Mouse (Mus musculus) neural tube, embryonic 13.5 days (tissue): Measurements from ENCODE around the gene Gale. TPM values are rescaled to one million over a fixed set of nuclear protein-coding genes. Genes with fewer than 3 reads are reported as not detected.
A peak's percentile ranks its signal among the peaks of the same experiment; 100 is the strongest.

ENCODE experiments used
- ATAC-seq: fragments of 200-750 bp; cut with Nextera tagmentation; 2 replicates; pipeline ENCODE4 v1.8.0; 2017; ENCODE audit warnings: low read depth, mild to moderate bottlenecking, moderate TSS enrichment, moderate library complexity
- H3K27ac ChIP-seq: fragments of 300-500 bp; sonication (generic); replicated peaks from 2 replicates; pipeline ENCODE4 v1.5.1; 2015; ENCODE audit warnings: moderate library complexity, mild to moderate bottlenecking, inconsistent platforms
- H3K27me3 ChIP-seq: fragments of 300-500 bp; sonication (generic); 2 replicates; pipeline ENCODE4 v1.6.1; 2015; ENCODE audit warnings: mild to moderate bottlenecking, inconsistent platforms
- H3K36me3 ChIP-seq: fragments of 300-500 bp; sonication (generic); 2 replicates; pipeline ENCODE4 v1.6.1; 2015; ENCODE audit warnings: mild to moderate bottlenecking, inconsistent platforms
- H3K4me1 ChIP-seq: fragments of 300-500 bp; sonication (generic); replicated peaks from 2 replicates; pipeline ENCODE4 v1.6.1; 2015; ENCODE audit warnings: inconsistent platforms
- H3K4me2 ChIP-seq: fragments of 300-500 bp; sonication (generic); 2 replicates; pipeline ENCODE4 v1.6.1; 2015; ENCODE audit warnings: inconsistent platforms, mild to moderate bottlenecking, moderate library complexity
- H3K4me3 ChIP-seq: fragments of 300-500 bp; sonication (generic); 2 replicates; pipeline ENCODE4 v1.5.1; 2015; ENCODE audit warnings: mild to moderate bottlenecking, inconsistent platforms
- H3K9ac ChIP-seq: fragments of 300-500 bp; sonication (generic); 2 replicates; pipeline ENCODE4 v1.6.1; 2015; ENCODE audit warnings: moderate library complexity, mild to moderate bottlenecking, inconsistent platforms
- H3K9me3 ChIP-seq: fragments of 300-500 bp; sonication (generic); 2 replicates; pipeline ENCODE4 v1.6.1; 2016; ENCODE audit warnings: inconsistent platforms
- WGBS: fragments of 180-500 bp; shearing (Covaris S2); methylation state at CpG from one replicate; pipeline ENCODE4 v1.1.7; 2015; 5-methylcytosine and 5-hydroxymethylcytosine counted together
- polyA plus RNA-seq: library from polyadenylated mRNA; unstranded; fragments of >200 nt; fragmentation: Nextera tagmentation; extraction: Ambion mirVana; gene quantifications from 2 replicates; pipeline ENCODE4 v1.2.1, GENCODE M21; 2015

The Gale gene
- polyA plus RNA-seq, 1 experiment from 2014 or later = 42.5 TPM

GRCm38 (mm10) chr4:135962946-135963345, 581 bp upstream of the Gale start:
- Histone ChIP-seq H3K27ac (peak overlapping the region; percentile 92), H3K4me3 (peak overlapping the region; percentile 65), H3K27me3 (no peaks in the 10 kb centered on the region), H3K9ac (peak overlapping the region; percentile 82), H3K9me3 (no peaks in the 10 kb centered on the region), H3K4me2 (peak overlapping the region; percentile 91), H3K4me1 (peaks cover 22% of the 10 kb centered on the region), H3K36me3 (peaks cover 69% of the 10 kb centered on the region)
- 6% methylated on average over 15 of the region's 15 CpGs for WGBS
- no peak; the same call in 1 of the 2 replicates for ATAC-seq

- H3K4me2 ChIP-seq = peak overlapping the region; percentile 91
- H3K4me1 ChIP-seq = peaks cover 22% of the 10 kb centered on the region
- H3K4me3 ChIP-seq = peak overlapping the region; percentile 65
- no peak overlapping the region; the same call in 1 of the 2 replicates for H3K27ac ChIP-seq
- no peak for ATAC-seq
- WGBS = 7% methylated on average over 12 of the region's 12 CpGs
- no peaks in the 10 kb centered on the region for H3K9me3 ChIP-seq
- peaks cover 71% of the 10 kb centered on the region for H3K36me3 ChIP-seq
- H3K27me3 ChIP-seq = no peaks in the 10 kb centered on the region
- H3K9ac ChIP-seq = peak overlapping the region; percentile 83
These were observed 899 bp downstream of the Gale start for GRCm38 (mm10) chr4:135964426-135964825.

GRCm38 (mm10) chr4:135965113-135965512, 1.6 kb downstream of the Gale start:
- peaks cover 71% of the 10 kb centered on the region for H3K36me3 ChIP-seq
- H3K27me3 ChIP-seq = no peaks in the 10 kb centered on the region
- H3K9ac ChIP-seq = no peak overlapping the region
- H3K9me3 ChIP-seq = no peaks in the 10 kb centered on the region
- WGBS = 84% methylated on average over 9 of the region's 9 CpGs
- ATAC-seq = no peak
- no peak overlapping the region for H3K4me3 ChIP-seq
- peaks cover 28% of the 10 kb centered on the region for H3K4me1 ChIP-seq
- no peak overlapping the region for H3K27ac ChIP-seq
- H3K4me2 ChIP-seq = peak overlapping the region; percentile 91; the same call in 1 of the 2 replicates

DNA sequence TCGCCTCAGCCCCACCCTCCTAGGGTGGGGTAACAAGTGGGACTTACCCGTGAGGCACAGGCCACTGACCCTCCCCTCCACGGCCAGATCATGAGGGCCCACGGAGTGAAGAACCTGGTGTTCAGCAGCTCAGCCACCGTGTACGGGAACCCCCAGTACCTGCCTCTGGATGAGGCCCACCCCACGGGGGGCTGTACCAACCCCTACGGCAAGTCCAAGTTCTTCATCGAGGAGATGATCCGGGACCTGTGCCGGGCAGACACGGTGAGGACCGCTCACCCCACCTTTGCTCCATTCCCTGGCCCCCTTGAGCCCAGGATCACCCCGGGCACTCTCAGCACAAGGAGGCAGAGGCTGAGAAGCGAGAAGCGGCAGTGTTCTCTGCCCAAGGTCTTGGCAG, 2.8 kb downstream of the Gale start:
- Histone ChIP-seq H3K27me3 (no peaks in the 10 kb centered on the region), H3K4me3 (no peak overlapping the region), H3K4me1 (peaks cover 39% of the 10 kb centered on the region), H3K9me3 (no peaks in the 10 kb centered on the region), H3K4me2 (no peak overlapping the region), H3K27ac (no peak overlapping the region), H3K9ac (no peak overlapping the region), H3K36me3 (peaks cover 66% of the 10 kb centered on the region)
- 91% methylated on average over 16 of the region's 16 CpGs for WGBS
- ATAC-seq = no peak

GRCm38 (mm10) chr4:135967086-135967760, 3.7 kb downstream of the Gale start:
- ATAC-seq = no peak
- 91% methylated on average over 18 of the region's 18 CpGs for WGBS
- Histone ChIP-seq H3K9ac (no peak overlapping the region), H3K9me3 (no peaks in the 10 kb centered on the region), H3K4me1 (peaks cover 46% of the 10 kb centered on the region), H3K27ac (no peak overlapping the region), H3K4me2 (no peak overlapping the region), H3K4me3 (no peak overlapping the region), H3K27me3 (no peaks in the 10 kb centered on the region), H3K36me3 (peaks cover 57% of the 10 kb centered on the region)

DNA sequence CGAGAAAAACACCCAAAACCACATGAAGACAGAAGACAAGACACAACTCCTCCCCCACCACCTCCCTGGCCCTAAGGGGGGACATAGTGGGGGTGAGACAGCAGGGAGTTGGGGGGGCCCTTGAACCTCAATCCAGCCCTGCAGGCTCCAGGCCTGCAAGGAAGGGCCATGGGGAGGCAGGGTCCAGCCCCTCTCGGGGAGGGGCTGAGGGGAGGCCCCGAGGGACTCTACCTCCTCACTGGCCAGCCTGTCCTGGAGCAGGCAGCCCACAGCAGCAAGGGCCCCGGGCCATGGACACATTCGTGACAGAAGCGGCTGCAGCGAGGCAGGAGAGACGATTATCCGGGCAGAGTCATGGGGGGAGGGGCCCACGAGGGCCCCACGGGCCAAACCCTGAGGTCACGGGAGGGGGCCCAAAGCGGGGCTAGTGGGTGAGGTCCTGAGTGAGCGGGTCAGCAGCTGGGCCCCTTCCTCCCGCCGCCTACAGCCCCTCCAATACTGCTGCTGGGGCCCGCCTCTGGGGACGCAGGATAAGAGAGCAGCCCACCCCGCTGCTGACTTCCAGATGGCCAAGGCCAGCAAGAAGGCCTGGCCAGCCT, 4.8 kb downstream of the Gale start:
- no peak overlapping the region for H3K27ac ChIP-seq
- no peaks in the 10 kb centered on the region for H3K27me3 ChIP-seq
- ATAC-seq = no peak
- H3K4me2 ChIP-seq = no peak overlapping the region
- 77% methylated on average over 19 of the region's 19 CpGs for WGBS
- peaks cover 57% of the 10 kb centered on the region for H3K36me3 ChIP-seq
- H3K9ac ChIP-seq = no peak overlapping the region
- H3K4me3 ChIP-seq = no peak overlapping the region
- H3K9me3 ChIP-seq = no peaks in the 10 kb centered on the region
- H3K4me1 ChIP-seq = peaks cover 46% of the 10 kb centered on the region

GRCm38 (mm10) chr4:135969070-135969750, 5.7 kb downstream of the Gale start:
- no peak overlapping the region for H3K4me3 ChIP-seq
- peaks cover 59% of the 10 kb centered on the region for H3K36me3 ChIP-seq
- no peaks in the 10 kb centered on the region for H3K9me3 ChIP-seq
- no peak overlapping the region for H3K27ac ChIP-seq
- WGBS = 90% methylated on average over 13 of the region's 13 CpGs
- H3K9ac ChIP-seq = no peak overlapping the region
- peaks cover 43% of the 10 kb centered on the region for H3K4me1 ChIP-seq
- ATAC-seq = no peak
- no peaks in the 10 kb centered on the region for H3K27me3 ChIP-seq
- H3K4me2 ChIP-seq = no peak overlapping the region

DNA sequence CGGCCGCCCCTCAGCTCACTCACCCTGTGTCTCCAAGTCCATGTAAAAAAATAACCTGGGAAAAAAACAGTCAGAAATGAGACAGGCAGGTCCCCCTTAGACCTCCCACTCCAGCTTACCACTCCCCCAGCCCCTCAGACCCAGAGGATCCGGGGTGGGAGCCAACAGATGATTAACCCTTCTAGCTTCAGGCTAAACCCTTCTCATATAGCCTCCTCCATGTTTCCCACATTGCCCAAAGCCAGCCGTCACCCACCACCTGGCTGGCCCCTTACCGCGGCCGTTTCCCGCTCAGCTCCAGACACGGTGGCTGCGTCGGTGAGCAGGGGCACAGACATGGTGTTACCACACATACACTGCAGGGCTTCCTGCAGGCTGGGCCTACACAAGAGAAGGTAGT, 7.1 kb downstream of the Gale start:
- Histone ChIP-seq H3K27me3 (no peaks in the 10 kb centered on the region), H3K4me1 (peaks cover 32% of the 10 kb centered on the region), H3K9me3 (no peaks in the 10 kb centered on the region), H3K36me3 (peaks cover 68% of the 10 kb centered on the region), H3K9ac (no peak overlapping the region), H3K4me2 (peak overlapping the region; percentile 99), H3K4me3 (peak overlapping the region; percentile 100; the same call in 1 of the 2 replicates), H3K27ac (no peak overlapping the region)
- no peak for ATAC-seq
- 91% methylated on average over 11 of the region's 11 CpGs for WGBS

DNA sequence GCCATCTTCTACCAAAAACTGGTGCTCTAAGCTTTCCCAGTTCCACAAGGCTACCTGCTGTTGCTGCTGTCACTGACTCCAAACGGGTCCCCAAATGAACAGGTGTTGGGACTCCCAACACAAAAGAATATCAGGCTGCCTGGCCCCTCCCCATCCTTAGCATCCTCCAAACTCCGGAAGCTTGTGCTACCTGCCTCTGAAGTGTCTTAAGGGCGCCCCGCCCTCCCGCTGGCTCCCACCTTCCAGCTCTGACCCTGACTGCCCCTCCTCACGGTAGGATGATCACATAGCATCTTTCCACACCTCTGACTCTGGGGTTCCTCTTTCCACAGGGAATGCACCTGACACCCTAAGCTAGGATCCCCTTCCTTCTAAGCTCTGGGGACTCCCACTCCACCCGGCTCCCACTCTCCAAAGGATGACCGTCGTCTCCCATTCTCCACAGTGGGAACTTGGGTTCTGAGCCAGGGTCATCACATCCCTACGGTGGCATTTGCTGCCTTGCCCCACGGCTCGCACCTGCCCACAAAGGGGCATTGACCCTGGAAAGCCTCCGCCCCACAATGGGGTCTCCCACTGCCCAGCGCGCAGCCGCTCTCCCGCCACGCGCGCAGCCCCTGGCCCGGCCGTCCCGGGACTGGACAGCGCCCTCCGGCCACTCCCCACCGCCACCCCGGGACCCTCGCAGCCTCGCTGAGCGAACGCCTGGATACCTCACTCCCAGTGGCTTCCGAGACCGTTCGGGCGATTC, 8.5 kb downstream of the Gale start:
- no peaks in the 10 kb centered on the region for H3K27me3 ChIP-seq
- WGBS = under 1% methylated on average over 35 of the region's 35 CpGs
- peak overlapping the region; percentile 100 for H3K4me3 ChIP-seq
- H3K9ac ChIP-seq = peak overlapping the region; percentile 93
- H3K4me1 ChIP-seq = peaks cover 32% of the 10 kb centered on the region
- no peaks in the 10 kb centered on the region for H3K9me3 ChIP-seq
- ATAC-seq = peak; percentile 73
- peaks cover 68% of the 10 kb centered on the region for H3K36me3 ChIP-seq
- peak overlapping the region; percentile 99 for H3K4me2 ChIP-seq
- peak overlapping the region; percentile 76 for H3K27ac ChIP-seq

DNA sequence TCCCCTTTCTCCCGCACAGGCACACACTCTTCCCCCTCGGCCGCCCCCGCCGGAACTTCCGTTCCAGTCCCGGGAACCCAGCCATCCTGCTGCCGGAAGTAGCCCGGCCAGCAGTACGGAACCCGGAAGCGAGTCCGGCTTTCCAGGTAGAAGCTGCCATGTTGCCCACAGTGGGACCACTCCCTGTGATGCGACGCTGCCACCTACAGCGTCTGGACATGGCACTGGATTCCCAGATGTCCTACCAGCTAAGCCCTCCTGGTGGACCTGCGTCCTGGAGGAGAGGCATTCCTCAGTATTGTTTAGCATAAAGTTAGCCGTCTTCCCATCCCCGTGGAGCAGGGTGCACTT, 9.0 kb downstream of the Gale start, which contains the start of gene Lypla2:
TSS of gene Lypla2 (minus strand) at position 71 of the 351 bp plus-strand sequence.
- peak; percentile 86 for ATAC-seq
- peak within 1 kb of the TSS; percentile 100 for H3K4me3 ChIP-seq
- peaks cover 66% of the 10 kb centered on the region for H3K36me3 ChIP-seq
- peak within 1 kb of the TSS; percentile 76 for H3K27ac ChIP-seq
- no peaks in the 10 kb centered on the region for H3K27me3 ChIP-seq
- peak within 1 kb of the TSS; percentile 99 for H3K4me2 ChIP-seq
- peak within 1 kb of the TSS; percentile 93 for H3K9ac ChIP-seq
- peaks cover 32% of the 10 kb centered on the region for H3K4me1 ChIP-seq
- no peaks in the 10 kb centered on the region for H3K9me3 ChIP-seq
- 1% methylated on average over 19 of the region's 19 CpGs for WGBS

- Histone ChIP-seq H3K9ac (peak overlapping the region; percentile 93), H3K27me3 (no peaks in the 10 kb centered on the region), H3K9me3 (no peaks in the 10 kb centered on the region), H3K4me1 (peaks cover 32% of the 10 kb centered on the region), H3K27ac (no peak overlapping the region), H3K4me3 (peak overlapping the region; percentile 100), H3K4me2 (peak overlapping the region; percentile 99), H3K36me3 (peaks cover 63% of the 10 kb centered on the region)
- 73% methylated on average over 13 of the region's 13 CpGs for WGBS
- no peak for ATAC-seq
These were observed 9.6 kb downstream of the Gale start for GRCm38 (mm10) chr4:135972911-135973811.
